Mouse (Mus musculus): ENCODE data around the gene Vmn1r18. TPM values are rescaled to one million over a fixed set of nuclear protein-coding genes. Genes with fewer than 3 reads are reported as not detected.
"Not testable (repeated sequence)": the region's sequence is repeated elsewhere in the genome, so short reads cannot be mapped to it uniquely, and the experiment has no call there.

Gene Vmn1r18
- not detected in 2 replicates for polyA plus RNA-seq (2015; fragmentation: Nextera tagmentation; extraction: Ambion mirVana)

DNA sequence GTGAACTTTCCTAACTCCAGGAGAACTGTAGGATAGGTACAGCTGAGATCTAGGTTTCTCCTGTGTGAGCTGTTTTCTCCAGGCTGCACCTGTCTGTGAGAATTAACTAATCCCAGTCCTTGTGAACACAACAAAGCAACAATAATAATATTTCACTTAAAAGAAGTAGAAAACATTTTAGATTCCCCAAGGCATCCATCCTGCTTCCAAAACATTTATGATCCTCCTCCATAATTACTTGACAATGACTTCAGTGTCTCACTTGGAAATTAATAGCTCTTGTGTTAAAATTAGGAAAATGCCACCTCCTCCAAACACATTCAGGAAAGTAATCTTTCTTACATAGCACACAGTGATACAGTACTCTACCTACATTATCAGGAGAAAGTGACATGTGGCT lies at the start of gene Vmn1r18:
Gene Vmn1r18 (minus strand): TSS at position 101 of the 400 bp plus-strand sequence.
- no peak within 1 kb of the TSS for H3K27ac ChIP-seq
- ATAC-seq (replicated peaks; ENCODE audit: low FRiP score): no peak
- no peaks in the 10 kb centered on the region for H3K27me3 ChIP-seq
- H3K4me1 ChIP-seq: no peaks in the 10 kb centered on the region
- H3K4me2 ChIP-seq: no peak within 1 kb of the TSS
- H3K4me3 ChIP-seq (replicated peaks): no peak within 1 kb of the TSS
- H3K36me3 ChIP-seq: no peaks in the 10 kb centered on the region
- H3K9ac ChIP-seq: no peak within 1 kb of the TSS
- H3K9me3 ChIP-seq (replicated peaks): no peaks in the 10 kb centered on the region

DNA sequence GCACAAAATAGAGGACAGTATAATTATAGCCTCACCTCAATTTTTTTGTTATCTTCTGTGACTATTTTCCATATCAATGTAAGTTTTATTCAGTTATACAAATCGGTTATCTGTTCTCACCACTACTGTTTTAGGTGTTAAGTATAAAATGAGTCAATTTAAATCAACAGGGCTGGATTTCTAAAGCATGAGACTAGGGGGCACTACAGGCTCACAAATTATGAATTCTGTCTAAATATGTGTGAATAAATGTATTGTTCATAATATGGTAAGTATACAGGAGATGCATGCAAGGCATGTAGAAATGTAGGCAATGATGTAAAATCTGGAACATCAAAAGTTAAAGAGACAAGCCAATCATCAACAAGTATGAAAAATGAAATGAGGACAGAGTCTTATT lies 35.6 kb upstream of the Vmn1r18 start:
- H3K4me2 ChIP-seq: no peak overlapping the region
- H3K4me1 ChIP-seq: no peaks in the 10 kb centered on the region
- no peaks in the 10 kb centered on the region for H3K36me3 ChIP-seq
- H3K9ac ChIP-seq: no peak overlapping the region
- no peak for ATAC-seq (replicated peaks; ENCODE audit: low FRiP score)
- no peak overlapping the region for H3K4me3 ChIP-seq (replicated peaks)
- no peak overlapping the region for H3K27ac ChIP-seq
- H3K27me3 ChIP-seq: no peaks in the 10 kb centered on the region
- WGBS: 84% methylated on average over 1 of the region's 1 CpGs
- no peaks in the 10 kb centered on the region for H3K9me3 ChIP-seq (replicated peaks)

DNA sequence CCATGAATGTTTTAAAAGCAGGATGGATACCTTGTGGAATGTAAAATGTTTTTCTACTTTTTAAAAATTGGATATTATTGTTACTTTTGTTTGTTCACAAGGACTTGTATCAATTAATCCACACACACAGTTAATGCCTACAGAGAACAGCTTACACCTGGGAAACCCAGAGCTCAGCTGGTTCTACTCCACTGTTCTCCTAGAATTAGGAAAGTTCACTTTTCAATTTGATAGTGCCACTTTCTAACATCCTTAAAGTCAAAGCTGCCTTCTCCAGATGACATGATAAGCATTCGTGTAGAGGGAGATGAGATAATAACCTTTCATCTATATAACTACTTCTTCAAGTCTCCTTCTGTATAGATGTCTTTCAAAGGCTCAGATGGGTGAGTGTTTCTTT lies 33.0 kb upstream of the Vmn1r18 start, which contains the start of gene Vmn1r20:
Gene Vmn1r20 (plus strand): TSS at position 301 of the 400 bp plus-strand sequence.
- H3K4me1 ChIP-seq: no peaks in the 10 kb centered on the region
- no peak for ATAC-seq (replicated peaks; ENCODE audit: low FRiP score)
- H3K27ac ChIP-seq: no peak within 1 kb of the TSS
- no peak within 1 kb of the TSS for H3K4me2 ChIP-seq
- H3K27me3 ChIP-seq: no peaks in the 10 kb centered on the region
- H3K9ac ChIP-seq: no peak within 1 kb of the TSS
- H3K36me3 ChIP-seq: no peaks in the 10 kb centered on the region
- H3K9me3 ChIP-seq (replicated peaks): no peaks in the 10 kb centered on the region
- no peak within 1 kb of the TSS for H3K4me3 ChIP-seq (replicated peaks)
- WGBS: 63% methylated on average over 1 of the region's 1 CpGs

- H3K4me2 ChIP-seq; H3K4me1 ChIP-seq; H3K27me3 ChIP-seq; ATAC-seq (replicated peaks; ENCODE audit: low FRiP score); H3K4me3 ChIP-seq (replicated peaks); H3K36me3 ChIP-seq; H3K9ac ChIP-seq; H3K27ac ChIP-seq; H3K9me3 ChIP-seq (replicated peaks): not testable (repeated sequence)
- 71% methylated on average over 3 of the region's 3 CpGs for WGBS
Measured at GRCm38 (mm10) chr6:57403480-57403879, 7.9 kb upstream of the Vmn1r18 start, which contains the start of gene Vmn1r19. Gene Vmn1r19 (plus strand): TSS chr6:57403780.

DNA sequence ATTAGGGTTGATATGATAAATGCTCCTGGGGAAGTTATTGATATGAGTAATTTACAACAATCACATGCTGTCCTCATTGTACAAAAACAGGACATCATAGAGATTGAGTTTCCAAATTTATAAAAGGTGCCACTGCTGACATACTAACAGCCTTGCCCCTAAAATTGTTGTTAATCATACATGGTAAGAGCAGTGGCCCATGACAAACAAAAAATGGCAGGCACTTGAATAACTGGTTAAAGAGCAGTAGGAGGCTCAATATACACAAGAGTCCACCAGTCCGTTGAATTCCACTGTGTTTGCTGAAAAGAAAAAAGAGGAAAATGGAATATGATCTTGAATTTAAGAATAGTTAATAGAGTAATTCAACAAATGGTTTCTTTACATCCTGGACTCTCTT lies 28.1 kb downstream of the Vmn1r18 start:
- Histone ChIP-seq H3K4me1 (no peaks in the 10 kb centered on the region), H3K4me2 (no peak overlapping the region), H3K9ac (no peak overlapping the region), H3K36me3 (no peaks in the 10 kb centered on the region), H3K27me3 (no peaks in the 10 kb centered on the region), H3K27ac (no peak overlapping the region), H3K9me3 (replicated peaks) (no peaks in the 10 kb centered on the region), H3K4me3 (replicated peaks) (no peak overlapping the region)
- WGBS: 92% methylated on average over 1 of the region's 1 CpGs
- ATAC-seq (replicated peaks; ENCODE audit: low FRiP score): no peak

GRCm38 (mm10) chr6:57365866-57366265 lies 29.7 kb downstream of the Vmn1r18 start:
- H3K4me2 ChIP-seq; H3K27me3 ChIP-seq; H3K9me3 ChIP-seq (replicated peaks); H3K9ac ChIP-seq; H3K4me1 ChIP-seq; ATAC-seq (replicated peaks; ENCODE audit: low FRiP score); H3K27ac ChIP-seq; H3K4me3 ChIP-seq (replicated peaks); H3K36me3 ChIP-seq: not testable (repeated sequence)
- 92% methylated on average over 1 of the region's 1 CpGs for WGBS

- Histone ChIP-seq H3K4me2 (no peak within 1 kb of the TSS), H3K27me3 (no peaks in the 10 kb centered on the region), H3K4me3 (replicated peaks) (no peak within 1 kb of the TSS), H3K9me3 (replicated peaks) (no peaks in the 10 kb centered on the region), H3K36me3 (no peaks in the 10 kb centered on the region), H3K4me1 (no peaks in the 10 kb centered on the region), H3K27ac (no peak within 1 kb of the TSS), H3K9ac (no peak within 1 kb of the TSS)
- ATAC-seq (replicated peaks; ENCODE audit: low FRiP score): no peak
- WGBS: 96% methylated on average over 1 of the region's 1 CpGs
Measured at GRCm38 (mm10) chr6:57363627-57364026, 32.0 kb downstream of the Vmn1r18 start, which contains the start of gene Vmn1r17. Gene Vmn1r17 (minus strand): TSS chr6:57363727.

DNA sequence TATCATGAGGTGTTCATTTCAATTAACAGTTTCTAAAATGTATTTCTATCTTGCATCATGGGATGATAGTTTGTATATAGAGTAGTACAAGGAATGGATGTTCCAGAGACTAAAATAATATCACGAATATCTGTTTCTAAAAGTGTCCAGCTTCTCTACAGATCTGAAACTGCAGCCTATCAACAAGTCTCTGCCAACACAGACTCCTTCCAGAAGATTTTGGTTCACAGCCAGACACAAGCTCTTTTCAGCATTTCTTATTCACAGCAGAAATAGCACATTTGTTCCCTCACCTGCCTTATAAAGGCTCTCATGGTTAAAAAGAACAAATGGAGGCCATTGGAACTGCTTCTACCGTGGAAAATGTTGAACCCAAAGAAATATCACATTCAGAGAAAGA lies 38.7 kb downstream of the Vmn1r18 start:
- ATAC-seq (replicated peaks; ENCODE audit: low FRiP score): no peak
- H3K27me3 ChIP-seq: no peaks in the 10 kb centered on the region
- no peaks in the 10 kb centered on the region for H3K36me3 ChIP-seq
- H3K27ac ChIP-seq: no peak overlapping the region
- no peak overlapping the region for H3K9ac ChIP-seq
- H3K4me2 ChIP-seq: no peak overlapping the region
- H3K4me3 ChIP-seq (replicated peaks): no peak overlapping the region
- 78% methylated on average over 2 of the region's 2 CpGs for WGBS
- no peaks in the 10 kb centered on the region for H3K9me3 ChIP-seq (replicated peaks)
- no peaks in the 10 kb centered on the region for H3K4me1 ChIP-seq

DNA sequence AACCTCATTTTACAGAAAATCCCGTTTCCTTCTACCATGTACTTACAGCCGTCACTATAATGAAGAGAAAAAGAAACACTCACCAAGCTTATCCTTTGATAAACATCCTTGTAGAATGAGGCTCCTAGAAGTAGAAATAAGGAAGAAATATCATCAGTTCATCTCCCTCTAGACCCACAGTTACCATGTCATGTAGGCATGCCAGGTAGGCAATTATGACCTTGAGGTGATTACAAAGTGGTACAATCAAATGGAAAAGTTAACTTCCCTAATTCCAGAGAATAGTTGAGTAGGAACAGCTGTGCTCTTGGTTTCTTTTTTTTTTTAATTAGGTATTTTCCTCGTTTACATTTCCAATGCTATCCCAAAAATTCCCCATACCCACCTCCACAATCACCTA lies 66.2 kb downstream of the Vmn1r18 start, which contains the start of gene Vmn1r16:
Gene Vmn1r16 (minus strand): TSS at position 101 of the 400 bp plus-strand sequence.
- WGBS: 72% methylated on average over 3 of the region's 3 CpGs
- Histone ChIP-seq H3K4me3 (replicated peaks) (no peak within 1 kb of the TSS), H3K36me3 (no peaks in the 10 kb centered on the region), H3K4me2 (no peak within 1 kb of the TSS), H3K27me3 (no peaks in the 10 kb centered on the region), H3K9ac (no peak within 1 kb of the TSS), H3K4me1 (no peaks in the 10 kb centered on the region), H3K9me3 (replicated peaks) (no peaks in the 10 kb centered on the region), H3K27ac (no peak within 1 kb of the TSS)
- ATAC-seq (replicated peaks; ENCODE audit: low FRiP score): no peak

Other genes with a start within 250 kb of the Vmn1r18 start
- not detected in 2 replicates for gene Vmn1r12, start 238.9 kb downstream of the Vmn1r18 start, polyA plus RNA-seq (2015; fragmentation: Nextera tagmentation; extraction: Ambion mirVana)
- gene Vmn1r13, start 192.5 kb downstream of the Vmn1r18 start, polyA plus RNA-seq (2015; fragmentation: Nextera tagmentation; extraction: Ambion mirVana): not detected in 2 replicates
- gene Vmn1r14, start 164.1 kb downstream of the Vmn1r18 start, polyA plus RNA-seq (2015; fragmentation: Nextera tagmentation; extraction: Ambion mirVana): not detected in 2 replicates
- not detected in 2 replicates for gene Vmn1r15, start 137.8 kb downstream of the Vmn1r18 start, polyA plus RNA-seq (2015; fragmentation: Nextera tagmentation; extraction: Ambion mirVana)
- not detected in 2 replicates for gene Vmn1r16, start 66.3 kb downstream of the Vmn1r18 start, polyA plus RNA-seq (2015; fragmentation: Nextera tagmentation; extraction: Ambion mirVana)
- gene Vmn1r17, start 32.1 kb downstream of the Vmn1r18 start, polyA plus RNA-seq (2015; fragmentation: Nextera tagmentation; extraction: Ambion mirVana): not detected in 2 replicates
- gene Vmn1r19, start 8.0 kb upstream of the Vmn1r18 start, polyA plus RNA-seq (2015; fragmentation: Nextera tagmentation; extraction: Ambion mirVana): not detected in 2 replicates
- not detected in 2 replicates for gene Vmn1r20, start 33.1 kb upstream of the Vmn1r18 start, polyA plus RNA-seq (2015; fragmentation: Nextera tagmentation; extraction: Ambion mirVana)
- gene Ppm1k, start 139.7 kb upstream of the Vmn1r18 start, polyA plus RNA-seq (2015; fragmentation: Nextera tagmentation; extraction: Ambion mirVana): 4.3 and 5.0 TPM in 2 replicates
- gene Herc6, start 185.2 kb upstream of the Vmn1r18 start, polyA plus RNA-seq (2015; fragmentation: Nextera tagmentation; extraction: Ambion mirVana): 3.8 and 4.9 TPM in 2 replicates